Mouse (Mus musculus) brain, embryonic 18.5 days (tissue): ENCODE measurements at regions not wholly inside any gene's neighbourhood (a gene's known extent, or its start where the extent isn't known, plus 50 kb on each side); places are given as distances from the start of the nearest gene placed in this dataset.

Source experiments
- DNase-seq: peaks from one replicate; pipeline ENCODE4 v3.0.0-alpha.2; 2012; ENCODE audit warnings: low read depth, low spot score

DNA sequence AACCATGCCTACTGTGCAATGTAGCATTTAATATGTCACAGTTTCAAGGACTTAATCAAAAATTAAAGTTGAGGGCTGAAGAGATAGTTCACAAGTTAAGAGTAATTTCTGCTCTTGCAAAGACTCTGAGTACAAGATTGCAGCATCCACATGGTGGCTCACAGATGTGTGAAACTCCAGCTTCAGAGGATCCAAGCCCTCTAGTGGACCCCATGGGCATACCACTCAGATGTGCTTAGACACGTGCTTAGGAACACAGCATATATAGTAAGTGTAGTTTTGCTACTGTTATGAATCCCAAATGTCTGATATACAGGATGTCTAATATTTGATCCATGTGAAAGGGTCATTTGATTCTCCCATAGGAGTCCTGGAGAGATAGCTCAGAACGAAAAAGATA, 55.0 kb upstream of the Mad2l1 start:
- DNase-seq, result no peak

DNA sequence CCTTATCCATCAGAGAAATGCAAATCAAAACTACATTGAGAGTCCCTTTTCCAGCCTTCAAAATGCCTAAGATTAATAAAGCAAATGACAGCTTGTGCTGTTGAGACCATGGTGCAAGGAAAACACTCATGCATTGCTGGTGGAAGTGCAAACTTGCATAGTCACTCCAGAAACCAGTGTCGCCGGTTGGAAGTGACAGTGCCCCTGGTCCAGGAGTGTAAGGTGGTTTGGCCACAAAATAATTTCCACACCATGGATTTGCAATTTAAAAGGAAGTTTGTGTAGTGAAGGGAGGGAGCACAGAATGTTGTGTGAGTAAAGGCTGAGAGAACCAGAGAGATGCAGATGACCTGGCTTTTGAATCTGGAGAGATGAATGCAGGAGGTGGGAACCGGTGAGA, 52.4 kb upstream of the Mad2l1 start:
- no peak for DNase-seq
